Mouse (Mus musculus): ENCODE data around the gene Otulinl.

DNA sequence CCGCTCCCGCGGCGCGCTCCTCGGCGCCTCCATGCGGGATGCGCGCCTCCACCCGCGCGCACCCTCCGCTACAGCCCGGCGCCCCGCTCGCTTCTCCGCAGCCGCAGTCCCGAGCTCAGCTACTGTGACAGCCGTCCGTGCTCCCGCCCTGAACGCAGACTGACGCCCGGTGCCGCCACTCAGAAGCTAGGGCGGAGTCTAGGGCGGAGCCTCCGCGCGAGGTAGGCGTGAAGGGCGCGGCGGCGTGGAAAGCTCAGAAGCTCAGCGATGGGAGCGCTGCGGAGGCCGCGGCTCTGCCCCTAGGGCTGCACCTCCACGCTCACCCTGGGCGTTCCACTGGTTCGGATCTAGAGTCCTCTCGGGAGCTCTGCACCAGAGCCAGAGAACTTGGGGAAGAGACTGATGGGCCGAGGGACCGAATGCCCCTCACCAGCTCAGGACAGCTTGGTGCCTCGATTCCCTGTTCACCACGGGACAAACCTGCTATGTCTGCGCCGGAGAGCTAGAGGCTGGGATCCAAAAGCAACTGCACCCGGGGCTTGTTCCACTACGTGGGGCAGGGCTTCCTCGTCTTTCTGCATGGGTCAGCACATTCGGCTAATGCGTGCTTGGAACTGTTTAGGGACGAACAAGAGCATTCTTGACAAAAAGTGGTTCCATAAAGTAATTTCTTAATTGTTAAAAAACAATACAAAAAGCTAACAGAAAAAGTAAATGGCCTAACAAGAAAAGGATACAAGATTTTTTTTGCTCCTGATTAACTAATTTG, at the start of gene Otulinl:
- no peak for TF ChIP-seq EP300 (IDR thresholded peaks at IDR 0.05)
- no peak for TF ChIP-seq CTCF (IDR thresholded peaks at IDR 0.05)
